ENCODE assay signal across 8 mouse cellular contexts in genomic region chr2:25428442-25429236, GRCm38 (mm10). TPM values are rescaled to one million over a fixed set of nuclear protein-coding genes. Genes with fewer than 3 reads are reported as not detected.
DNase-seq lines count a peak whose midpoint lies in the region; ATAC-seq lines count a peak whose summit lies in the region.

Abca2 (plus strand) TSS chr2:25428703.

- peak; percentile 98 for DNase-seq in ZHBTc4 (ENCODE audit: low read depth, low spot score)
- DNase-seq in gastrocnemius, adult 8-10 months (ENCODE audit: low spot score in 2 of 2), result peak; percentile 94 to 96
- peak; percentile 53 for DNase-seq in hindlimb bud, embryonic 11.5 days (ENCODE audit: extremely low spot score, low read depth, low spot score)
- DNase-seq in left cerebral cortex, adult 8-10 months (ENCODE audit: low spot score in 2 of 2), result peak; percentile 88 to 97
- peak; percentile 96 for DNase-seq in right cerebral cortex, postnatal 10 days (ENCODE audit: low spot score in 2 of 2)
- peak; percentile 95 for DNase-seq in urinary bladder, postnatal 25 days (ENCODE audit: low spot score)

- H3K27me3 ChIP-seq in megakaryocyte, embryonic 14.5 days (replicated peaks), result peaks cover 44% of the 10 kb centered on the region

- peaks cover 32% of the 10 kb centered on the region for H3K36me3 ChIP-seq in megakaryocyte, embryonic 14.5 days (replicated peaks; ENCODE audit: low read length)

- ATAC-seq in common myeloid progenitor, adult 5-6 weeks (replicated peaks; ENCODE audit: low read depth, poor library complexity, severe bottlenecking), result peak; percentile 51

- peaks cover 3% of the 10 kb centered on the region; the same call in 1 of the 2 replicates for H3K9me3 ChIP-seq in megakaryocyte, embryonic 14.5 days

- H3K4me1 ChIP-seq in megakaryocyte, embryonic 14.5 days, result peaks cover 97% of the 10 kb centered on the region

- H3K4me3 ChIP-seq in megakaryocyte, embryonic 14.5 days (replicated peaks), result peak within 1 kb of the TSS; percentile 94

RNA-seq across cellular contexts. Expression of gene Abca2, which starts in this region (rescaled TPM):
- 31.5 and 49.9 TPM in 2 replicates for total RNA-seq in common myeloid progenitor, adult 5-6 weeks (2017)
- total RNA-seq in gastrocnemius, adult 8-10 months (2022), result 10 to 100 TPM; 14.6 to 19.4 (median 16.0) TPM
- 100 to 1,000 TPM; 176 to 185 (median 183) TPM for total RNA-seq in left cerebral cortex, adult 8-10 months (2022)
- polyA plus RNA-seq in megakaryocyte, embryonic 14.5 days (2012; ENCODE audit: insufficient read depth, low replicate concordance), result 13.1 and 24.3 TPM in 2 replicates

Comparison
In these comparisons a context has a peak if more than half of its experiments do, and no peak if none do; other contexts are left out.
1. Peak in every context shown above with its lines: DNase-seq, ATAC-seq and H3K4me3 ChIP-seq.